Comparison of ENCODE assay signal across 8 mouse cellular contexts in the genomic region with DNA sequence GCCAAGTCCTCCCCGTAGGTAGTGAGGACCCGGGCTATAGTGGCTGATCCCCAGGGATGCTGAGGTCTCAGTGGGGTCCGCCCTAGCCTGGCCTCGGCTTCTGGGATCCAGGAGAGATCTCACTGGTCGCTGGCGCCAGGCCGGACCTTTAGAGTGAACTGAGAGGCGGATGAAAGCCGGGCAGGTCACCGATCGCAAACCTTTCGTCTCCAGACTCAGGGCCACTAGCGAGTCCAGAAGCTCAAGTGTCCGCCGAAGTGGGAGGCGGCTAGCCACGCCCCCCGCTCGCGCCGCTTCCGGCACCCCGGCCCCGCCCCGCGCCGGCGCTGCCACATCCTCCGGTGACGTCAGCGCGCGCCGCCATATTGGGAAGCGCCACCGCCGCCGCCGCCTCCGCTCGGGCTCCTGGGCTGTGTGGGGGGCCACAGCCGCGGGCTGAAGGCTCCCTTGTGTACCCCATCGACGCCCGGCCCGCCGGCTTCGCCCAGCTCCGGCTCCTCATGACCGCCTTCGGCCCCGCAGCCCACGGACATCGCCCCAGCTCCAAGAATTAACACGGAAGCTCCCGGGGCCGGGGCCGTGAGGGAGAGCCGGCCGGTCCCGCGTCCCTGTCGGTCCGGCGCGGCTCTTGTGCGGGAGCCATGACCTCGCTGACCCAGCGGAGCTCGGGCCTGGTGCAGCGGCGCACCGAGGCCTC. TPM values are rescaled to one million over a fixed set of nuclear protein-coding genes. Genes with fewer than 3 reads are reported as not detected.
DNase-seq lines count a peak whose midpoint lies in the region; ATAC-seq and TF ChIP-seq lines count a peak whose summit lies in the region.

A gene (plus strand): TSS at position 360 of the 697 bp plus-strand sequence.

- no peak for TF ChIP-seq CTCF in cortical plate, adult 2 months (IDR thresholded peaks at IDR 0.05; ENCODE audit: extremely low read depth, insufficient read depth, low read length)

- peak within 1 kb of the TSS; percentile 100 for H3K27ac ChIP-seq in cortical plate, adult 2 months (ENCODE audit: insufficient read depth, low read length)

- peaks cover 13% of the 10 kb centered on the region for H3K4me1 ChIP-seq in cortical plate, adult 2 months (ENCODE audit: control insufficient read depth, insufficient read depth, low read length)

- ATAC-seq in activated CD4-positive, CD25-positive, alpha-beta regulatory T cell, adult 4 months = peak; percentile 71
- peak; percentile 73 for ATAC-seq in megakaryocyte progenitor cell, adult 5-6 weeks (replicated peaks; ENCODE audit: poor library complexity)

- peak; percentile 62; the same call in 1 of the 2 replicates for TF ChIP-seq POLR2A in cortical plate, adult 2 months (IDR thresholded peaks at IDR 0.05; ENCODE audit: extremely low read depth, insufficient read depth, low read length)

- DNase-seq in gastrocnemius, postnatal 10 days = peak; percentile 99
- peak; percentile 95 for DNase-seq in induced T-regulatory cell, adult 2 months (ENCODE audit: low read depth)
- peak; percentile 73 to 92 for DNase-seq in left cerebral cortex, adult 9 months (ENCODE audit: low spot score in 2 of 2)
- DNase-seq in right cerebral cortex, postnatal 14 days = peak; percentile 97
- peak; percentile 91 to 95 for DNase-seq in urinary bladder, postnatal 36 days (ENCODE audit: low spot score in 2 of 2)

- peak within 1 kb of the TSS; percentile 82 for H3K4me3 ChIP-seq in cortical plate, adult 2 months (ENCODE audit: insufficient read depth, low read length)

RNA-seq across cellular contexts. Expression of the gene that starts here (rescaled TPM):
- 10 to 100 TPM; 31.8 to 35.4 TPM for polyA plus RNA-seq in activated CD4-positive, CD25-positive, alpha-beta regulatory T cell, adult 4 months (2017; shearing (Covaris generic))
- 78.3 and 81.6 TPM in 2 replicates for polyA plus RNA-seq in cortical plate, adult 2 months (2012; rRNA removed)
- total RNA-seq in gastrocnemius, postnatal 10 days (2021) = 10 to 100 TPM; 61.3 to 66.0 TPM
- 110 and 118 TPM in 2 replicates for total RNA-seq in megakaryocyte progenitor cell, adult 5-6 weeks (2015)
- total RNA-seq in megakaryocyte progenitor cell, adult 5-6 weeks (2017) = 86.6 and 94.4 TPM in 2 replicates

Comparison
In these comparisons a context has a peak if more than half of its experiments do, and no peak if none do; other contexts are left out.
1. Peak in every context shown above with its lines: DNase-seq, ATAC-seq, H3K4me3 ChIP-seq and H3K27ac ChIP-seq.